Mouse (Mus musculus) cortical plate, adult 2 months (tissue): ENCODE results near the gene Cdc40.

Source experiments
- CTCF ChIP-seq: fragments of 200-500 bp; IDR thresholded peaks from 2 replicates; pipeline ENCODE4 v1.5.1; 2011; ENCODE audit warnings: mild to moderate bottlenecking, control low read depth, low read length; ENCODE audit not compliant: insufficient read depth; ENCODE audit errors: extremely low read depth
- POLR2A ChIP-seq: fragments of 200-500 bp; IDR thresholded peaks from 2 replicates; pipeline ENCODE4 v1.6.1; 2011; ENCODE audit warnings: mild to moderate bottlenecking, low read length, control low read depth; ENCODE audit not compliant: insufficient read depth; ENCODE audit errors: extremely low read depth

- TF ChIP-seq POLR2A (no peak), CTCF (no peak)
Observed at GRCm38 (mm10) chr10:40895765-40896164, 12.7 kb upstream of the Cdc40 start.
